Mouse (Mus musculus): ENCODE results near the gene Tnfrsf13c.

The Tnfrsf13c gene

GRCm38 (mm10) chr15:82181131-82181530 is 43.0 kb downstream of the Tnfrsf13c start:
- no peak for DNase-seq

- DNase-seq: no peak
These were observed 46.4 kb downstream of the Tnfrsf13c start for GRCm38 (mm10) chr15:82177743-82178290.

GRCm38 (mm10) chr15:82175091-82175490 is 49.1 kb downstream of the Tnfrsf13c start:
- no peak for DNase-seq

- DNase-seq: no peak
These were observed 51.5 kb downstream of the Tnfrsf13c start for GRCm38 (mm10) chr15:82172648-82173047.
